Mouse (Mus musculus) ES-Bruce4 (cell line): ENCODE data around the gene Ccr1. TPM values are rescaled to one million over a fixed set of nuclear protein-coding genes. Genes with fewer than 3 reads are reported as not detected.
A peak's percentile ranks its signal among the peaks of the same experiment; 100 is the strongest.

Experiments used
- H3K27ac ChIP-seq: 2 replicates; pipeline ENCODE4 v1.5.1; 2012; ENCODE audit warnings: low read length, inconsistent platforms; ENCODE audit not compliant: insufficient read depth
- H3K27me3 ChIP-seq: 2 replicates; pipeline ENCODE4 v1.6.1; 2012; ENCODE audit warnings: mild to moderate bottlenecking, low read length, inconsistent platforms; ENCODE audit not compliant: control insufficient read depth, poor library complexity, insufficient read depth, severe bottlenecking
- H3K36me3 ChIP-seq: 2 replicates; pipeline ENCODE4 v1.6.1; 2012; ENCODE audit warnings: inconsistent platforms, mild to moderate bottlenecking, low read length, moderate library complexity; ENCODE audit not compliant: control insufficient read depth, poor library complexity, insufficient read depth, severe bottlenecking
- H3K4me1 ChIP-seq: one replicate; pipeline ENCODE4 v1.8.1; 2011; ENCODE audit warnings: low read length; ENCODE audit not compliant: control insufficient read depth, insufficient read depth
- H3K4me3 ChIP-seq: 2 replicates; pipeline ENCODE4 v1.5.1; 2011; ENCODE audit warnings: low read depth, mild to moderate bottlenecking, low read length
- H3K9ac ChIP-seq: 2 replicates; pipeline ENCODE4 v1.6.1; 2012; ENCODE audit warnings: low read depth, mild to moderate bottlenecking, inconsistent platforms; ENCODE audit not compliant: poor library complexity, severe bottlenecking
- H3K9me3 ChIP-seq: replicated peaks from 2 replicates; pipeline ENCODE4 v1.6.1; 2012; ENCODE audit warnings: mild to moderate bottlenecking, low read length, inconsistent platforms; ENCODE audit not compliant: control insufficient read depth, poor library complexity, insufficient read depth, severe bottlenecking
- CTCF ChIP-seq: IDR thresholded peaks from one replicate; pipeline ENCODE4 v1.8.1; 2011; ENCODE audit warnings: low read depth, low read length
- EP300 ChIP-seq: IDR thresholded peaks from 2 replicates; pipeline ENCODE4 v1.6.1; 2011; ENCODE audit warnings: low read depth, low read length; ENCODE audit not compliant: insufficient read depth
- POLR2A ChIP-seq: IDR thresholded peaks from one replicate; pipeline ENCODE4 v1.8.1; 2011; ENCODE audit warnings: low read length; ENCODE audit not compliant: insufficient read depth
- polyA plus RNA-seq: library from polyadenylated mRNA; stranded (reverse); fragments of >200 nt; gene quantifications from 2 replicates; pipeline ENCODE4 v1.2.4, GENCODE M21; 2011; ENCODE audit warnings: low read depth; ENCODE audit not compliant: missing spikeins, insufficient read depth, insufficient read length

The Ccr1 gene
- polyA plus RNA-seq, 1 experiment = not detected

- no peak for TF ChIP-seq POLR2A
- no peak for TF ChIP-seq CTCF
- TF ChIP-seq EP300 = no peak
- peaks cover 4% of the 10 kb centered on the region for H3K4me1 ChIP-seq
Observed at GRCm38 (mm10) chr9:123931761-123932700, 36.5 kb downstream of the Ccr1 start.

GRCm38 (mm10) chr9:123930926-123931325 lies 37.6 kb downstream of the Ccr1 start:
- Histone ChIP-seq H3K36me3 (no peaks in the 10 kb centered on the region), H3K27ac (no peak overlapping the region), H3K27me3 (no peaks in the 10 kb centered on the region; the same call in 1 of the 2 replicates), H3K9me3 (no peaks in the 10 kb centered on the region), H3K4me1 (peaks cover 4% of the 10 kb centered on the region), H3K9ac (no peak overlapping the region), H3K4me3 (no peak overlapping the region)
- TF ChIP-seq CTCF (no peak), POLR2A (no peak), EP300 (no peak)

More at GRCm38 (mm10) chr9:123931761-123932700, 36.5 kb downstream of the Ccr1 start:
- no peaks in the 10 kb centered on the region; the same call in 1 of the 2 replicates for H3K27me3 ChIP-seq
- H3K27ac ChIP-seq = no peak overlapping the region
- H3K9ac ChIP-seq = no peak overlapping the region
- no peaks in the 10 kb centered on the region for H3K9me3 ChIP-seq
- no peak overlapping the region for H3K4me3 ChIP-seq
- no peaks in the 10 kb centered on the region for H3K36me3 ChIP-seq

- no peaks in the 10 kb centered on the region; the same call in 1 of the 2 replicates for H3K27me3 ChIP-seq
- no peaks in the 10 kb centered on the region for H3K36me3 ChIP-seq
- H3K27ac ChIP-seq = no peak overlapping the region
- H3K4me1 ChIP-seq = peaks cover 4% of the 10 kb centered on the region
- no peak overlapping the region for H3K4me3 ChIP-seq
- H3K9me3 ChIP-seq = no peaks in the 10 kb centered on the region
- no peak overlapping the region for H3K9ac ChIP-seq
- TF ChIP-seq POLR2A (no peak), EP300 (no peak), CTCF (no peak)
Observed at GRCm38 (mm10) chr9:123930476-123930875, 38.0 kb downstream of the Ccr1 start.

- TF ChIP-seq POLR2A (no peak), EP300 (no peak), CTCF (no peak)
Observed at GRCm38 (mm10) chr9:123929936-123930335, 38.6 kb downstream of the Ccr1 start.

GRCm38 (mm10) chr9:123928759-123929246 lies 39.7 kb downstream of the Ccr1 start:
- Histone ChIP-seq H3K4me1 (peaks cover 4% of the 10 kb centered on the region), H3K27ac (peak overlapping the region; percentile 45), H3K4me3 (no peak overlapping the region), H3K27me3 (no peaks in the 10 kb centered on the region; the same call in 1 of the 2 replicates), H3K9me3 (no peaks in the 10 kb centered on the region), H3K9ac (no peak overlapping the region), H3K36me3 (no peaks in the 10 kb centered on the region)
- TF ChIP-seq CTCF (no peak), EP300 (no peak), POLR2A (no peak)

More at GRCm38 (mm10) chr9:123929936-123930335, 38.6 kb downstream of the Ccr1 start:
- peaks cover 4% of the 10 kb centered on the region for H3K4me1 ChIP-seq
- H3K27me3 ChIP-seq = no peaks in the 10 kb centered on the region; the same call in 1 of the 2 replicates
- no peak overlapping the region for H3K4me3 ChIP-seq
- H3K27ac ChIP-seq = no peak overlapping the region
- no peaks in the 10 kb centered on the region for H3K9me3 ChIP-seq
- no peaks in the 10 kb centered on the region for H3K36me3 ChIP-seq
- H3K9ac ChIP-seq = no peak overlapping the region
